Mouse (Mus musculus): ENCODE measurements at regions not wholly inside any gene's neighbourhood (a gene's known extent, or its start where the extent isn't known, plus 50 kb on each side); places are given as distances from the start of the nearest gene placed in this dataset.

- no peak overlapping the region for H3K27ac ChIP-seq (replicated peaks)
- no peak overlapping the region for H3K9ac ChIP-seq (replicated peaks)
- no peak for ATAC-seq (ENCODE audit: low FRiP score, low read depth)
- H3K4me2 ChIP-seq (replicated peaks) = no peak overlapping the region
- H3K4me3 ChIP-seq = no peak overlapping the region
- 62% methylated on average over 6 of the region's 6 CpGs for WGBS
- H3K27me3 ChIP-seq = no peaks in the 10 kb centered on the region
- no peaks in the 10 kb centered on the region for H3K9me3 ChIP-seq
- H3K36me3 ChIP-seq = no peaks in the 10 kb centered on the region
- H3K4me1 ChIP-seq = peaks cover 10% of the 10 kb centered on the region
These were observed 57.2 kb downstream of the Lao1 start for GRCm38 (mm10) chr4:119018573-119018972.

GRCm38 (mm10) chr4:119019013-119019781, 57.8 kb downstream of the Lao1 start:
- peak; percentile 59 for ATAC-seq (ENCODE audit: low FRiP score, low read depth)
- H3K27me3 ChIP-seq = no peaks in the 10 kb centered on the region
- 0 out of 2 replicates have a peak overlapping the region, but pooled peaks have one; percentile 25 for H3K9ac ChIP-seq (replicated peaks)
- H3K4me2 ChIP-seq (replicated peaks) = no peak overlapping the region; the same call in 1 of the 2 replicates
- WGBS = 55% methylated on average over 12 of the region's 12 CpGs
- H3K36me3 ChIP-seq = no peaks in the 10 kb centered on the region
- peak overlapping the region; percentile 11; the same call in 1 of the 2 replicates for H3K27ac ChIP-seq (replicated peaks)
- no peaks in the 10 kb centered on the region for H3K9me3 ChIP-seq
- no peak overlapping the region for H3K4me3 ChIP-seq
- H3K4me1 ChIP-seq = peaks cover 10% of the 10 kb centered on the region

- H3K4me2 ChIP-seq (replicated peaks) = no peak overlapping the region
- no peak for ATAC-seq (ENCODE audit: low FRiP score, low read depth)
- H3K9ac ChIP-seq (replicated peaks) = no peak overlapping the region
- no peaks in the 10 kb centered on the region for H3K9me3 ChIP-seq
- H3K27me3 ChIP-seq = no peaks in the 10 kb centered on the region
- no peak overlapping the region for H3K27ac ChIP-seq (replicated peaks)
- H3K4me3 ChIP-seq = no peak overlapping the region
- no peaks in the 10 kb centered on the region for H3K36me3 ChIP-seq
- peaks cover 18% of the 10 kb centered on the region for H3K4me1 ChIP-seq
- 77% methylated on average over 6 of the region's 6 CpGs for WGBS
These were observed 61.0 kb downstream of the Lao1 start for GRCm38 (mm10) chr4:119022338-119022737.

GRCm38 (mm10) chr4:119026237-119026861, 65.0 kb downstream of the Lao1 start:
- WGBS = 7% methylated on average over 5 of the region's 5 CpGs
- ATAC-seq (ENCODE audit: low FRiP score, low read depth) = no peak
- no peaks in the 10 kb centered on the region for H3K27me3 ChIP-seq
- H3K9ac ChIP-seq (replicated peaks) = no peak overlapping the region
- no peak overlapping the region for H3K27ac ChIP-seq (replicated peaks)
- H3K9me3 ChIP-seq = no peaks in the 10 kb centered on the region
- no peak overlapping the region for H3K4me2 ChIP-seq (replicated peaks)
- no peaks in the 10 kb centered on the region for H3K36me3 ChIP-seq
- H3K4me1 ChIP-seq = peaks cover 12% of the 10 kb centered on the region; the same call in 1 of the 2 replicates
- H3K4me3 ChIP-seq = no peak overlapping the region

GRCm38 (mm10) chr4:119028208-119028821, 66.9 kb downstream of the Lao1 start:
- Histone ChIP-seq H3K9me3 (no peaks in the 10 kb centered on the region), H3K27ac (replicated peaks) (no peak overlapping the region), H3K27me3 (no peaks in the 10 kb centered on the region), H3K4me3 (no peak overlapping the region), H3K4me1 (peaks cover 15% of the 10 kb centered on the region; the same call in 1 of the 2 replicates), H3K36me3 (no peaks in the 10 kb centered on the region), H3K9ac (replicated peaks) (no peak overlapping the region), H3K4me2 (replicated peaks) (no peak overlapping the region)
- ATAC-seq (ENCODE audit: low FRiP score, low read depth) = no peak
- WGBS = 67% methylated on average over 8 of the region's 8 CpGs

- H3K4me2 ChIP-seq (replicated peaks) = no peak overlapping the region
- H3K9me3 ChIP-seq = no peaks in the 10 kb centered on the region
- no peak overlapping the region for H3K9ac ChIP-seq (replicated peaks)
- 70% methylated on average over 7 of the region's 7 CpGs for WGBS
- no peaks in the 10 kb centered on the region for H3K27me3 ChIP-seq
- H3K4me3 ChIP-seq = no peak overlapping the region
- H3K4me1 ChIP-seq = peaks cover 15% of the 10 kb centered on the region; the same call in 1 of the 2 replicates
- H3K36me3 ChIP-seq = no peaks in the 10 kb centered on the region
- H3K27ac ChIP-seq (replicated peaks) = no peak overlapping the region
- no peak for ATAC-seq (ENCODE audit: low FRiP score, low read depth)
These were observed 67.7 kb downstream of the Lao1 start for GRCm38 (mm10) chr4:119029091-119029490.

- ATAC-seq (ENCODE audit: low FRiP score, low read depth) = no peak
- no peak overlapping the region for H3K27ac ChIP-seq (replicated peaks)
- WGBS = 93% methylated on average over 6 of the region's 6 CpGs
These were observed 68.4 kb downstream of the Lao1 start for GRCm38 (mm10) chr4:119029735-119030134.

GRCm38 (mm10) chr4:119030865-119031264, 69.5 kb downstream of the Lao1 start:
- H3K27me3 ChIP-seq = no peaks in the 10 kb centered on the region
- no peak for ATAC-seq (ENCODE audit: low FRiP score, low read depth)
- 32% methylated on average over 5 of the region's 5 CpGs for WGBS
- no peaks in the 10 kb centered on the region for H3K9me3 ChIP-seq
- H3K4me3 ChIP-seq = no peak overlapping the region
- H3K9ac ChIP-seq (replicated peaks) = no peak overlapping the region
- no peak overlapping the region for H3K27ac ChIP-seq (replicated peaks)
- H3K36me3 ChIP-seq = no peaks in the 10 kb centered on the region
- peaks cover 15% of the 10 kb centered on the region; the same call in 1 of the 2 replicates for H3K4me1 ChIP-seq
- no peak overlapping the region for H3K4me2 ChIP-seq (replicated peaks)

More at GRCm38 (mm10) chr4:119029735-119030134, 68.4 kb downstream of the Lao1 start:
- Histone ChIP-seq H3K9ac (replicated peaks) (no peak overlapping the region), H3K4me2 (replicated peaks) (no peak overlapping the region), H3K36me3 (no peaks in the 10 kb centered on the region), H3K4me1 (peaks cover 15% of the 10 kb centered on the region; the same call in 1 of the 2 replicates), H3K9me3 (no peaks in the 10 kb centered on the region), H3K27me3 (no peaks in the 10 kb centered on the region), H3K4me3 (no peak overlapping the region)

GRCm38 (mm10) chr4:119033006-119033405, 71.6 kb downstream of the Lao1 start:
- Histone ChIP-seq H3K9ac (replicated peaks) (no peak overlapping the region), H3K4me2 (replicated peaks) (no peak overlapping the region), H3K4me1 (peaks cover 7% of the 10 kb centered on the region; the same call in 1 of the 2 replicates), H3K27ac (replicated peaks) (no peak overlapping the region), H3K4me3 (no peak overlapping the region), H3K36me3 (no peaks in the 10 kb centered on the region), H3K9me3 (no peaks in the 10 kb centered on the region), H3K27me3 (no peaks in the 10 kb centered on the region)
- ATAC-seq (ENCODE audit: low FRiP score, low read depth) = no peak
- 61% methylated on average over 4 of the region's 4 CpGs for WGBS

GRCm38 (mm10) chr4:119036582-119036981, 71.9 kb upstream of the Slc2a1 start:
- H3K9me3 ChIP-seq = no peaks in the 10 kb centered on the region
- 83% methylated on average over 5 of the region's 5 CpGs for WGBS
- H3K4me3 ChIP-seq = no peak overlapping the region
- no peaks in the 10 kb centered on the region for H3K27me3 ChIP-seq
- H3K36me3 ChIP-seq = no peaks in the 10 kb centered on the region
- no peak for ATAC-seq (ENCODE audit: low FRiP score, low read depth)
- no peak overlapping the region for H3K9ac ChIP-seq (replicated peaks)
- H3K4me1 ChIP-seq = peaks cover under 1% of the 10 kb centered on the region; the same call in 1 of the 2 replicates
- no peak overlapping the region for H3K27ac ChIP-seq (replicated peaks)
- no peak overlapping the region for H3K4me2 ChIP-seq (replicated peaks)

GRCm38 (mm10) chr4:119040041-119040440, 68.5 kb upstream of the Slc2a1 start:
- Histone ChIP-seq H3K4me1 (peaks cover 8% of the 10 kb centered on the region; the same call in 1 of the 2 replicates), H3K36me3 (no peaks in the 10 kb centered on the region), H3K4me3 (no peak overlapping the region), H3K9ac (replicated peaks) (no peak overlapping the region), H3K27me3 (no peaks in the 10 kb centered on the region), H3K4me2 (replicated peaks) (no peak overlapping the region), H3K9me3 (no peaks in the 10 kb centered on the region), H3K27ac (replicated peaks) (no peak overlapping the region)
- 91% methylated on average over 6 of the region's 6 CpGs for WGBS
- ATAC-seq (ENCODE audit: low FRiP score, low read depth) = no peak

- H3K27me3 ChIP-seq = no peaks in the 10 kb centered on the region
- no peak for ATAC-seq (ENCODE audit: low FRiP score, low read depth)
- H3K4me2 ChIP-seq (replicated peaks) = no peak overlapping the region
- H3K27ac ChIP-seq (replicated peaks) = no peak overlapping the region
- H3K9me3 ChIP-seq = no peaks in the 10 kb centered on the region
- 61% methylated on average over 6 of the region's 6 CpGs for WGBS
- H3K4me3 ChIP-seq = no peak overlapping the region
- H3K9ac ChIP-seq (replicated peaks) = no peak overlapping the region
- no peaks in the 10 kb centered on the region for H3K36me3 ChIP-seq
- peaks cover 8% of the 10 kb centered on the region; the same call in 1 of the 2 replicates for H3K4me1 ChIP-seq
These were observed 66.9 kb upstream of the Slc2a1 start for GRCm38 (mm10) chr4:119041616-119042015.

Measured in midbrain, embryonic 12.5 days (tissue).